Mouse (Mus musculus): Measurements from ENCODE around the gene Acot13.

GRCm38 (mm10) chr13:24801308-24801921 lies 29.9 kb downstream of the Acot13 start, which contains the start of gene BC005537:
- TF ChIP-seq MYOD1 (IDR thresholded peaks at IDR 0.05; ENCODE audit: control insufficient read depth in 1 of 3, insufficient read length in 2 of 3, low read depth in 2 of 3), result peak in 1 of 3 experiments; percentile 7
- TF ChIP-seq POLR2A (IDR thresholded peaks at IDR 0.05; ENCODE audit: insufficient read length, low read depth), result no peak
- TF ChIP-seq CEBPB (IDR thresholded peaks at IDR 0.05; ENCODE audit: insufficient read depth, poor library complexity, severe bottlenecking), result no peak
- no peak for TF ChIP-seq MAX (IDR thresholded peaks at IDR 0.05; ENCODE audit: low read depth)
- TF ChIP-seq USF1 (IDR thresholded peaks at IDR 0.05; ENCODE audit: low read depth), result no peak
- TF ChIP-seq MYOG (IDR thresholded peaks at IDR 0.05; ENCODE audit: control insufficient read depth in 1 of 3, insufficient read depth in 1 of 3, insufficient read length in 2 of 3, low read depth in 2 of 3), result no peak
- TF ChIP-seq E2F4 (IDR thresholded peaks at IDR 0.05; ENCODE audit: insufficient read depth), result no peak

All from myocyte (in vitro differentiated cells).